Mouse (Mus musculus): ENCODE measurements around the gene E2f2. TPM values are rescaled to one million over a fixed set of nuclear protein-coding genes. Genes with fewer than 3 reads are reported as not detected.

The E2f2 gene
- polyA plus RNA-seq, 1 experiment: 56.3 TPM

- Histone ChIP-seq H3K4me3 (no peak overlapping the region), H3K36me3 (ENCODE audit: control insufficient read depth, insufficient read depth) (no peaks in the 10 kb centered on the region), H3K79me2 (ENCODE audit: control insufficient read depth, insufficient read depth) (no peaks in the 10 kb centered on the region), H3K4me2 (ENCODE audit: low read depth) (no peak overlapping the region), H3ac (ENCODE audit: control insufficient read depth, insufficient read length) (no peak overlapping the region), H3K27me3 (ENCODE audit: control insufficient read depth, insufficient read depth, insufficient read length) (no peaks in the 10 kb centered on the region)
- TF ChIP-seq MYOD1 (IDR thresholded peaks at IDR 0.05; ENCODE audit: control insufficient read depth in 1 of 3, insufficient read length in 2 of 3, low read depth in 2 of 3): no peak
- TF ChIP-seq REST (IDR thresholded peaks at IDR 0.05; ENCODE audit: insufficient read depth, insufficient read length): no peak
- TF ChIP-seq USF1 (IDR thresholded peaks at IDR 0.05; ENCODE audit: low read depth): no peak
- TF ChIP-seq SRF (IDR thresholded peaks at IDR 0.05; ENCODE audit: control insufficient read depth, insufficient read length, low read depth): no peak
- no peak for TF ChIP-seq E2F4 (IDR thresholded peaks at IDR 0.05; ENCODE audit: insufficient read depth)
- TF ChIP-seq TCF12 (IDR thresholded peaks at IDR 0.05; ENCODE audit: insufficient read depth, poor library complexity, severe bottlenecking): no peak
- TF ChIP-seq MYOG (IDR thresholded peaks at IDR 0.05; ENCODE audit: control insufficient read depth in 1 of 3, insufficient read depth in 1 of 3, insufficient read length in 2 of 3, low read depth in 2 of 3): no peak
- no peak for TF ChIP-seq CEBPB (IDR thresholded peaks at IDR 0.05; ENCODE audit: insufficient read depth, poor library complexity, severe bottlenecking)
- no peak for TF ChIP-seq TCF3 (IDR thresholded peaks at IDR 0.05; ENCODE audit: insufficient read length, low read depth)
- no peak for TF ChIP-seq POLR2AphosphoS2 (IDR thresholded peaks at IDR 0.05; ENCODE audit: insufficient read length, low read depth)
- TF ChIP-seq MAX (IDR thresholded peaks at IDR 0.05; ENCODE audit: low read depth): no peak
- TF ChIP-seq POLR2A (IDR thresholded peaks at IDR 0.05; ENCODE audit: insufficient read length, low read depth): no peak
Measured at GRCm38 (mm10) chr4:136204775-136205174, 32.6 kb downstream of the E2f2 start.

- H3K27me3 ChIP-seq (ENCODE audit: control insufficient read depth, insufficient read depth, insufficient read length): no peaks in the 10 kb centered on the region
- H3ac ChIP-seq (ENCODE audit: control insufficient read depth, insufficient read length): peak within 1 kb of the TSS; percentile 26
- TF ChIP-seq USF1 (IDR thresholded peaks at IDR 0.05; ENCODE audit: low read depth) (no peak), E2F4 (IDR thresholded peaks at IDR 0.05; ENCODE audit: insufficient read depth) (no peak), MYOD1 (IDR thresholded peaks at IDR 0.05; ENCODE audit: control insufficient read depth in 1 of 3, insufficient read length in 2 of 3, low read depth in 2 of 3) (peak in 1 of 3 experiments; percentile 56), MYOG (IDR thresholded peaks at IDR 0.05; ENCODE audit: control insufficient read depth in 1 of 3, insufficient read depth in 1 of 3, insufficient read length in 2 of 3, low read depth in 2 of 3) (peak in 1 of 3 experiments; percentile 46), POLR2AphosphoS2 (IDR thresholded peaks at IDR 0.05; ENCODE audit: insufficient read length, low read depth) (peak; percentile 97), REST (IDR thresholded peaks at IDR 0.05; ENCODE audit: insufficient read depth, insufficient read length) (peak; percentile 1), POLR2A (IDR thresholded peaks at IDR 0.05; ENCODE audit: insufficient read length, low read depth) (peak; percentile 99), SRF (IDR thresholded peaks at IDR 0.05; ENCODE audit: control insufficient read depth, insufficient read length, low read depth) (peak; percentile 71), TCF12 (IDR thresholded peaks at IDR 0.05; ENCODE audit: insufficient read depth, poor library complexity, severe bottlenecking) (no peak), MAX (IDR thresholded peaks at IDR 0.05; ENCODE audit: low read depth) (no peak)
- no peaks in the 10 kb centered on the region for H3K79me2 ChIP-seq (ENCODE audit: control insufficient read depth, insufficient read depth)
- peak within 1 kb of the TSS; percentile 40 for H3K4me3 ChIP-seq
- peak within 1 kb of the TSS; percentile 89 for H3K4me2 ChIP-seq (ENCODE audit: low read depth)
- H3K36me3 ChIP-seq (ENCODE audit: control insufficient read depth, insufficient read depth): no peaks in the 10 kb centered on the region
Measured at GRCm38 (mm10) chr4:136206033-136206893, 34.1 kb downstream of the E2f2 start, which contains the start of gene Asap3. Gene Asap3 (plus strand): TSS chr4:136206365.

- Histone ChIP-seq H3ac (ENCODE audit: control insufficient read depth, insufficient read length) (peak overlapping the region; percentile 26), H3K27me3 (ENCODE audit: control insufficient read depth, insufficient read depth, insufficient read length) (no peaks in the 10 kb centered on the region), H3K4me2 (ENCODE audit: low read depth) (peak overlapping the region; percentile 89), H3K79me2 (ENCODE audit: control insufficient read depth, insufficient read depth) (peaks cover 1% of the 10 kb centered on the region), H3K36me3 (ENCODE audit: control insufficient read depth, insufficient read depth) (no peaks in the 10 kb centered on the region), H3K4me3 (peak overlapping the region; percentile 40)
- TF ChIP-seq CEBPB (IDR thresholded peaks at IDR 0.05; ENCODE audit: insufficient read depth, poor library complexity, severe bottlenecking) (no peak), E2F4 (IDR thresholded peaks at IDR 0.05; ENCODE audit: insufficient read depth) (no peak), SRF (IDR thresholded peaks at IDR 0.05; ENCODE audit: control insufficient read depth, insufficient read length, low read depth) (no peak), TCF12 (IDR thresholded peaks at IDR 0.05; ENCODE audit: insufficient read depth, poor library complexity, severe bottlenecking) (no peak), USF1 (IDR thresholded peaks at IDR 0.05; ENCODE audit: low read depth) (no peak)
Measured at GRCm38 (mm10) chr4:136206943-136207342, 34.7 kb downstream of the E2f2 start.

- H3K79me2 ChIP-seq (ENCODE audit: control insufficient read depth, insufficient read depth): peaks cover 6% of the 10 kb centered on the region
- no peak overlapping the region for H3ac ChIP-seq (ENCODE audit: control insufficient read depth, insufficient read length)
- H3K27me3 ChIP-seq (ENCODE audit: control insufficient read depth, insufficient read depth, insufficient read length): no peaks in the 10 kb centered on the region
- no peak overlapping the region for H3K4me3 ChIP-seq
- TF ChIP-seq MYOG (IDR thresholded peaks at IDR 0.05; ENCODE audit: control insufficient read depth in 1 of 3, insufficient read depth in 1 of 3, insufficient read length in 2 of 3, low read depth in 2 of 3) (no peak), TCF12 (IDR thresholded peaks at IDR 0.05; ENCODE audit: insufficient read depth, poor library complexity, severe bottlenecking) (no peak), MYOD1 (IDR thresholded peaks at IDR 0.05; ENCODE audit: control insufficient read depth in 1 of 3, insufficient read length in 2 of 3, low read depth in 2 of 3) (no peak), CEBPB (IDR thresholded peaks at IDR 0.05; ENCODE audit: insufficient read depth, poor library complexity, severe bottlenecking) (no peak), E2F4 (IDR thresholded peaks at IDR 0.05; ENCODE audit: insufficient read depth) (no peak), MAX (IDR thresholded peaks at IDR 0.05; ENCODE audit: low read depth) (no peak), SRF (IDR thresholded peaks at IDR 0.05; ENCODE audit: control insufficient read depth, insufficient read length, low read depth) (no peak), POLR2A (IDR thresholded peaks at IDR 0.05; ENCODE audit: insufficient read length, low read depth) (no peak), TCF3 (IDR thresholded peaks at IDR 0.05; ENCODE audit: insufficient read length, low read depth) (no peak), REST (IDR thresholded peaks at IDR 0.05; ENCODE audit: insufficient read depth, insufficient read length) (no peak), POLR2AphosphoS2 (IDR thresholded peaks at IDR 0.05; ENCODE audit: insufficient read length, low read depth) (no peak), USF1 (IDR thresholded peaks at IDR 0.05; ENCODE audit: low read depth) (no peak)
- no peaks in the 10 kb centered on the region for H3K36me3 ChIP-seq (ENCODE audit: control insufficient read depth, insufficient read depth)
- peak overlapping the region; percentile 48 for H3K4me2 ChIP-seq (ENCODE audit: low read depth)
Measured at GRCm38 (mm10) chr4:136210931-136211330, 38.7 kb downstream of the E2f2 start.

Data from myocyte (in vitro differentiated cells).